Mouse (Mus musculus) limb, embryonic 15.5 days (tissue): ENCODE data around the gene Olfr237-ps1. TPM values are rescaled to one million over a fixed set of nuclear protein-coding genes. Genes with fewer than 3 reads are reported as not detected.
"Not testable (repeated sequence)": the region's sequence is repeated elsewhere in the genome, so short reads cannot be mapped to it uniquely, and the experiment has no call there.

ENCODE experiments used
- ATAC-seq: fragments of 200-750 bp; cut with Nextera tagmentation; 2 replicates; pipeline ENCODE4 v1.8.0; 2017; ENCODE audit warnings: low read depth, moderate TSS enrichment; ENCODE audit not compliant: insufficient number of reproducible peaks, low FRiP score, low TSS enrichment
- H3K27ac ChIP-seq: fragments of 300-500 bp; sonication (generic); 2 replicates; pipeline ENCODE4 v1.5.1; 2015; ENCODE audit warnings: moderate library complexity, mild to moderate bottlenecking, inconsistent platforms
- H3K27me3 ChIP-seq: fragments of 300-500 bp; sonication (generic); 2 replicates; pipeline ENCODE4 v1.6.1; 2015; ENCODE audit warnings: inconsistent platforms
- H3K36me3 ChIP-seq: fragments of 300-500 bp; sonication (generic); 2 replicates; pipeline ENCODE4 v1.6.1; 2015; ENCODE audit warnings: inconsistent platforms
- H3K4me1 ChIP-seq: fragments of 300-500 bp; sonication (generic); 2 replicates; pipeline ENCODE4 v1.6.1; 2015; ENCODE audit warnings: inconsistent platforms
- H3K4me2 ChIP-seq: fragments of 300-500 bp; sonication (generic); 2 replicates; pipeline ENCODE4 v1.6.1; 2015; ENCODE audit warnings: mild to moderate bottlenecking, inconsistent platforms
- H3K4me3 ChIP-seq: fragments of 300-500 bp; sonication (generic); 2 replicates; pipeline ENCODE4 v1.5.1; 2015; ENCODE audit warnings: mild to moderate bottlenecking, inconsistent platforms
- H3K9ac ChIP-seq: fragments of 300-500 bp; sonication (generic); 2 replicates; pipeline ENCODE4 v1.6.1; 2015; ENCODE audit warnings: inconsistent platforms
- H3K9me3 ChIP-seq: fragments of 300-500 bp; sonication (generic); 2 replicates; pipeline ENCODE4 v1.6.1; 2016; ENCODE audit warnings: inconsistent platforms
- WGBS: fragments of 180-500 bp; shearing (Covaris S2); methylation state at CpG from one replicate; pipeline ENCODE4 v1.1.7; 2015; 5-methylcytosine and 5-hydroxymethylcytosine counted together
- polyA plus RNA-seq: library from polyadenylated mRNA; unstranded; fragments of >200 nt; fragmentation: Nextera tagmentation; extraction: Ambion mirVana; gene quantifications from 2 replicates; pipeline ENCODE4 v1.2.1, GENCODE M21; 2015

The Olfr237-ps1 gene
- polyA plus RNA-seq, result not detected in 2 replicates

- H3K4me3 ChIP-seq, H3K4me2 ChIP-seq, H3K36me3 ChIP-seq, H3K9me3 ChIP-seq, H3K9ac ChIP-seq, H3K27ac ChIP-seq, H3K4me1 ChIP-seq, ATAC-seq, H3K27me3 ChIP-seq: not testable (repeated sequence)
- 87% methylated on average over 2 of the region's 2 CpGs for WGBS
Measured at GRCm38 (mm10) chr6:43146267-43146666, at the start of gene Olfr237-ps1. Gene Olfr237-ps1, plus strand, starts transcription at chr6:43146567.

- not testable (repeated sequence) for H3K27me3 ChIP-seq
- WGBS, result 88% methylated on average over 1 of the region's 1 CpGs
Measured at GRCm38 (mm10) chr6:43106069-43106468, 40.3 kb upstream of the Olfr237-ps1 start, which contains the start of gene Olfr441. Gene Olfr441, plus strand, starts transcription at chr6:43106369.

DNA sequence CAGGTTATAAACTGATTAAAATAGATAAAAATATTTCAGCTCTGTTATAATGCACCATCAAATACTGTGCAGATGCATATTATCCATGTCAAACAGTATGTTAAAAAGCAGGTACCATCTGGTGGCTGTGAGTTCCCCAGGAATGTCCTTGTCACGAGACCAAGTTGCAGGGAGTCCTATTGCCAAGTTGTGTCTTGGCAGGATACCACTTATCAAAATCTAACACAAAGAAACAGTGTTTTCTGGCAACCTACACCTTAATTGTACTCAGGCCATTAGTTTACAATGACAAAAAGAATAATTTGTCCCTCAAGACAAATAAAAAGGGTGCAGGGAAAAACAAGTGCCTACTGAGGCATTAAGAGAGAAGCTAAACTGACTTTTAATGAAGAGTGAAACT lies 13.1 kb downstream of the Olfr237-ps1 start:
- Histone ChIP-seq H3K9ac (no peak overlapping the region), H3K4me2 (no peak overlapping the region), H3K27me3 (no peaks in the 10 kb centered on the region), H3K27ac (no peak overlapping the region), H3K4me1 (no peaks in the 10 kb centered on the region), H3K9me3 (no peaks in the 10 kb centered on the region), H3K4me3 (no peak overlapping the region), H3K36me3 (no peaks in the 10 kb centered on the region)
- WGBS, result 57% methylated on average over 1 of the region's 1 CpGs
- no peak for ATAC-seq

More at GRCm38 (mm10) chr6:43106069-43106468, 40.3 kb upstream of the Olfr237-ps1 start, which contains the start of gene Olfr441:
- not testable (repeated sequence) for H3K4me1 ChIP-seq, H3K27ac ChIP-seq, H3K36me3 ChIP-seq, H3K4me2 ChIP-seq, H3K9me3 ChIP-seq, H3K9ac ChIP-seq, H3K4me3 ChIP-seq, ATAC-seq

GRCm38 (mm10) chr6:43162982-43163381 lies 16.6 kb downstream of the Olfr237-ps1 start, which contains the start of gene Olfr437:
Gene Olfr437, plus strand, starts transcription at chr6:43163282.
- 68% methylated on average over 3 of the region's 3 CpGs for whole genome bisulfite sequencing
- Histone ChIP-seq H3K27ac (no peak within 1 kb of the TSS), H3K4me3 (no peak within 1 kb of the TSS), H3K36me3 (no peaks in the 10 kb centered on the region), H3K4me2 (no peak within 1 kb of the TSS), H3K27me3 (no peaks in the 10 kb centered on the region), H3K4me1 (no peaks in the 10 kb centered on the region), H3K9me3 (no peaks in the 10 kb centered on the region), H3K9ac (no peak within 1 kb of the TSS)
- no peak for ATAC-seq

DNA sequence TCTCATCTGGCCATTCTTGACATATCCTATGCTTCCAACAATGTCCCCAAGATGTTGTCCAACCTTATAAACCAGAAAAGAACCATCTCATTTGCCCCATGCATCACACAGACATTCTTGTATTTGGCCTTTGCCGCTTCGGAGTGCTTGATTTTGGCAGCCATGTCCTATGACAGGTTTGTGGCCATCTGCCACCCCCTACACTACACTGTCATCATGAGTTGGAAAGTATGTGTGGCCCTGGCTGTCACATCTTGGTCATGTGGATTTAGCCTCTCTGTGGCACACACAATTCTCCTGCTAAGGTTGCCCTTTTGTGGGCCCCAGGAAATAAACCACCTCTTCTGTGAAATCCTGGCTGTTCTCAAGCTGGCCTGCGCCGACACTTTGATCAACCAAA lies 20.9 kb downstream of the Olfr237-ps1 start:
- Histone ChIP-seq H3K36me3 (no peaks in the 10 kb centered on the region), H3K4me3 (no peak overlapping the region), H3K27ac (no peak overlapping the region), H3K9me3 (no peaks in the 10 kb centered on the region), H3K4me2 (no peak overlapping the region), H3K9ac (no peak overlapping the region), H3K27me3 (no peaks in the 10 kb centered on the region), H3K4me1 (no peaks in the 10 kb centered on the region)
- WGBS, result 92% methylated on average over 4 of the region's 4 CpGs
- no peak for ATAC-seq

DNA sequence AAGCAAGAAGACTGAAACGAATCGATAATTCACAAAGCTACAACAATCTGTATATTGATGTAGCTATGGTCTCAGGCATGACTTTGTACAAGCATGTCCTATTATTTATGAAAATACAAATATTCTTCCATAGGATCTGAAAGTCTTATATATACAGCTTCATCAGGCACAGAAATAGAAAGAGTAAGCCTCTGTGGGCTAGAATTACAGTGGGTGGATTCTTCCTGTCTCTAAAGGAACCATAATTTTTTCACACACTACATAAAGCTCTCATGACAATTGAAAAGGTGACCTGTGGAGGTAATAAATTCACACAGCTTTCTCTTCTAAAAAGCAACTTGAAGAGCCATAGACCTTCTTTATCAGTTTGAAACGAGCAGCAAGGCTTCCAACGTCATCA lies 25.5 kb downstream of the Olfr237-ps1 start, which contains the start of gene Olfr13:
Olfr13 (plus strand) TSS at position 301 of the 400 bp plus-strand sequence.
- Histone ChIP-seq H3K4me3 (no peak within 1 kb of the TSS), H3K27ac (no peak within 1 kb of the TSS), H3K9ac (no peak within 1 kb of the TSS), H3K4me1 (no peaks in the 10 kb centered on the region), H3K4me2 (no peak within 1 kb of the TSS), H3K27me3 (no peaks in the 10 kb centered on the region), H3K36me3 (no peaks in the 10 kb centered on the region), H3K9me3 (no peaks in the 10 kb centered on the region)
- WGBS, result 71% methylated on average over 4 of the region's 4 CpGs
- no peak for ATAC-seq

DNA sequence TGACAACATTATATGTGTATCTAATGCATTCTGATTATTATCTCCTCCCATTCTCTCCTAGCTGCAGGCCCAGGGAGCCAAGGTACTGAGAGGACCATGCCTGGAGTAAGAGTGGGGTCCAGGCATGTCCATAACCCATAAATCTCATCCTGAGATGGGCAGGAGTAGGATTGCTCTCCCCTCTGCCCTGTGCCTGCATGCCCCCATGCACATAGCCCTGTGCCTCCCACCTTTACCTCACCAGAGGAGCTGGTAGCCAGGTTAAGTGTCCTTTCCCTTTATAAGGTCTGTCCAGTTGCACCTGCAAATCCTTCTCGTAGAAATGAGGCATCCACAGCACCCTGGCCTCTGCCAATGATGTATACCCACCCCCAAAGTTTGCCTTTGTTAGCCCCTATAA lies 31.8 kb downstream of the Olfr237-ps1 start:
- ATAC-seq, result no peak
- Histone ChIP-seq H3K4me1 (no peaks in the 10 kb centered on the region), H3K4me3 (no peak overlapping the region), H3K27me3 (no peaks in the 10 kb centered on the region), H3K9ac (no peak overlapping the region), H3K27ac (no peak overlapping the region), H3K9me3 (no peaks in the 10 kb centered on the region), H3K36me3 (no peaks in the 10 kb centered on the region), H3K4me2 (no peak overlapping the region)
- WGBS, result 52% methylated on average over 1 of the region's 1 CpGs

DNA sequence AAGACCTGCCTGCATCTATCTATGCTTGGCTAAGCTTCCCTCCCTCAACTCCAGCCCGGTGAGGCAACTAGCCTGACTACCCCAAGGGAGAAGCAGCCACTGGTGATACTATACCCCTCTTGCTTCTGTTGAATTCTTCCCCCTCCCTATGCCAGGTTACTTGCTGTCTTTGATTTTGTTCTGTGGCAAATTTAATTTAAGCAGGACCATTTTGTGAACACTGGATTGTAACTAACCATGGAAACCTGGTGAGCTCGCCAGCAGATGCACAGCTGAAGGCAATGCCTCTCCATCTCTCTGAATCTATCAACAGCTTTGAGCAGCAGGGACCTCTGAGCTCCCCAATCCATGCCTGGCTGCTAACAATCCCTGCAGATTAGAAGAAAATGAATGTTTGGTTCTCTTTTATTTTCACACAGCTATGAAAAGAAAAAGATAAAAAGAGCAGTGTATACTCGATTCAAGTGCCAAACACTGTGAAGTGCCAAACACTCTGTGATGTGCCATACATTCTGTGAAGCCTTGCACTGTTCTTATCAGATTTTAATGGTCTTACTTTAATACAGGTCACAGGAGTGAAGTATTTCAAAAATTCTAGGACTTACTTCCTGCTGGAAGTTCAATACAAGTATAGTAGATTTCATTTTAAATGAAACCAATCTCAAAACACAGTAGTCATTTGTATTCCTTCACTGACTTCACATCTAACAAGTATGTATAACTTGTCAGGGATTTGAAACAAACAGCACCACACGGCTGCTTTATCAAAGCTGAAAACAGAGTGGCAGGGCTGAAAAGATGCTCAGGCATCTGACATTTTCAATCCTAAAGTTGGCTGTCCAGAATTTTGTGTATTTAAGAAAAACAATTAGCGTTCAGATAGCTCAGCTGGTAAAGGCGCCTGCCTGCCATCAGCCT lies 32.5 kb downstream of the Olfr237-ps1 start:
- Histone ChIP-seq H3K4me2 (no peak overlapping the region), H3K27ac (no peak overlapping the region), H3K27me3 (no peaks in the 10 kb centered on the region), H3K4me3 (no peak overlapping the region), H3K9me3 (no peaks in the 10 kb centered on the region), H3K9ac (no peak overlapping the region), H3K4me1 (no peaks in the 10 kb centered on the region), H3K36me3 (no peaks in the 10 kb centered on the region)
- WGBS, result 69% methylated on average over 6 of the region's 6 CpGs
- ATAC-seq, result no peak

DNA sequence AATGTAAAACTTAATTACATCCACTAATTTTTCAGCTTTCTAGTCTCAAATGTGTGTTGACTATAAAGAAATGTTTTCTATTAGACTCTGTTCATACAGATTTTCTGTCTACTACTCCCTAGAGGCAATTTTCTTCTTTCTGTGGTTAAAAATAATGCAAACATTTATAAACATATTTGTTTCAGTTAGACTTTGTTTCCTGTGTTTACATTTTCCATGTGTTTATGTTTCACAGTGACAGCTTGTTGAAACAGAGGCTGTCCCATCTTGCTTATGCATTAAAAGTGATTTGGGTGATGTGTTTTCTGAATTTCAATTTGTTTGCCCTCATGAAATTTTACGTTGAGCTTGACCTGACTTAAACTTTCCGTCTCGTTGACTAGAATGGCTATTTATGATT lies 44.6 kb downstream of the Olfr237-ps1 start:
- H3K9me3 ChIP-seq, result no peaks in the 10 kb centered on the region
- no peak overlapping the region for H3K27ac ChIP-seq
- H3K27me3 ChIP-seq, result no peaks in the 10 kb centered on the region
- ATAC-seq, result no peak
- no peaks in the 10 kb centered on the region for H3K36me3 ChIP-seq
- H3K4me2 ChIP-seq, result no peak overlapping the region
- 82% methylated on average over 3 of the region's 3 CpGs for WGBS
- no peak overlapping the region for H3K9ac ChIP-seq
- H3K4me1 ChIP-seq, result no peaks in the 10 kb centered on the region
- no peak overlapping the region for H3K4me3 ChIP-seq

DNA sequence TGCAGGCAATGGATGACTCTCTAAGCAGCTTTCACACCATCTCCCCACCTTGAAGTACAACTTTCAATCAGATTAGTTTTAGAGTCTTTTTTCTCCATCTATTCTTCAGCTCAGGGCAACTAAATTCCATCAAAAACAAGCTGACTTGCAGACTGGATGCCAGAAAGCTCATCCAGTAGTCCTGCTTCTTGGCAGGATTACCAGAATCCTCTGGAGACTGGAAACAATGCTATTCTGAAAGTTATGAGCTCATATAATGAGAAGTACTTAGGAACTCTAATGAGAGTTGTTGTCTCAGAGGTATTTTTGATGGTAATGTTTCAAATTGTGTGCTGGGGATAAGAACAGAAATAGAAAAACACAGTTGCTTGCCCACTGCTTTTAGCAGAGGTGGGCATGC lies 50.4 kb downstream of the Olfr237-ps1 start, which contains the start of gene Olfr435:
Olfr435 (plus strand) TSS at position 366 of the 400 bp plus-strand sequence.
- Histone ChIP-seq H3K36me3 (no peaks in the 10 kb centered on the region), H3K4me3 (no peak within 1 kb of the TSS), H3K4me1 (no peaks in the 10 kb centered on the region), H3K4me2 (no peak within 1 kb of the TSS), H3K27me3 (no peaks in the 10 kb centered on the region), H3K9ac (no peak within 1 kb of the TSS), H3K27ac (no peak within 1 kb of the TSS), H3K9me3 (no peaks in the 10 kb centered on the region)
- no peak for ATAC-seq

DNA sequence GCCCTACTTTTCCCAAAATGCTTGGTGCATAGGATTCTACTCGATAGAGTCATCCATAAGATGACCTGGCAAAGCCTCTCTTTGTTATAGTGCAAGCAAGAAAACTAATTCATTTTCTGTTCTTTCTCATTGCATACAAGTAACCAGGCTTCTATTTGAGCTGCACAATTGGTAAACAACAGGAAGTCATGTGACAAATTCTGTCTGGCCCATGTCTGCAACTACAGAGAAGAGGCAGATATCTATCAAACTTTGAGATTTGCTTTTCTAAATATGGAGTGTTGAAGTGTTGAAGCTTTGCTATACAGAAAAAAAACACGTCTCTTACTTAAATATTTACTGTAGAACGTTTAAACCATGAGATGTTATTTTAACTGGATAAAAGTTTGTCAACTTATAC lies 51.7 kb downstream of the Olfr237-ps1 start:
- no peaks in the 10 kb centered on the region for H3K36me3 ChIP-seq
- no peak overlapping the region for H3K9ac ChIP-seq
- no peak overlapping the region for H3K4me2 ChIP-seq
- H3K4me3 ChIP-seq, result no peak overlapping the region
- 80% methylated on average over 3 of the region's 3 CpGs for WGBS
- H3K9me3 ChIP-seq, result no peaks in the 10 kb centered on the region
- H3K27ac ChIP-seq, result no peak overlapping the region
- H3K4me1 ChIP-seq, result no peaks in the 10 kb centered on the region
- H3K27me3 ChIP-seq, result no peaks in the 10 kb centered on the region
- ATAC-seq, result no peak

DNA sequence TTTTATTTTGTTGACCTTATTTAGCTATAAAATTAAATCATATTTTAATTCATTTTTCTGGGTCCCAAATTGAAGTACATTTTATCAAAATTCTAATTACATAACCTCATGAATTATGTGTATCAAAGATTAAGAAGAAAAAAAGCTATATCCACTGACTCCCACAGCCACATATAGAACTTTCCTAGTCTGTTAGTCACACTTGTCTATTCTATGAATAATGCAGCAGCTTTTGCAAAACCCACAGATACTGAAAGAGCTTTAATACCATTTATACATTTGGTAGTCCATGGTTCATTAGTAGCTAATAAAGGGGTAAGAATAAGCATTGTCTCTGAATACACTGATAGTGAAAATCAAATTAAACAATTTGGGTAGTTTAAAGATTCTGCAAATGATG lies 56.4 kb downstream of the Olfr237-ps1 start:
- H3K9me3 ChIP-seq, result no peaks in the 10 kb centered on the region
- ATAC-seq, result no peak
- H3K4me3 ChIP-seq, result no peak overlapping the region
- no peaks in the 10 kb centered on the region for H3K27me3 ChIP-seq
- H3K4me1 ChIP-seq, result no peaks in the 10 kb centered on the region
- H3K9ac ChIP-seq, result no peak overlapping the region
- H3K27ac ChIP-seq, result no peak overlapping the region
- no peak overlapping the region for H3K4me2 ChIP-seq
- H3K36me3 ChIP-seq, result no peaks in the 10 kb centered on the region
